Mouse (Mus musculus) kidney, embryonic 16.5 days (tissue): Measurements from ENCODE around the gene Ly6g6f. TPM values are rescaled to one million over a fixed set of nuclear protein-coding genes. Genes with fewer than 3 reads are reported as not detected.

Experiments used
- ATAC-seq: fragments of 200-750 bp; cut with Nextera tagmentation; 2 replicates; pipeline ENCODE4 v1.8.0; 2017; ENCODE audit warnings: moderate TSS enrichment; ENCODE audit not compliant: low FRiP score, low TSS enrichment
- H3K27ac ChIP-seq: fragments of 300-500 bp; sonication (generic); 2 replicates; pipeline ENCODE4 v1.5.1; 2014; ENCODE audit warnings: low read length
- H3K27me3 ChIP-seq: fragments of 300-500 bp; sonication (generic); 2 replicates; pipeline ENCODE4 v1.6.1; 2014; ENCODE audit warnings: low read length, control low read depth, mixed read lengths; ENCODE audit not compliant: insufficient read depth
- H3K36me3 ChIP-seq: fragments of 300-500 bp; sonication (generic); 2 replicates; pipeline ENCODE4 v1.6.1; 2014; ENCODE audit warnings: low read length, control low read depth, mixed read lengths; ENCODE audit not compliant: insufficient read depth
- H3K4me1 ChIP-seq: fragments of 300-500 bp; sonication (generic); 2 replicates; pipeline ENCODE4 v1.6.1; 2014; ENCODE audit warnings: low read length, control low read depth, mixed read lengths; ENCODE audit not compliant: insufficient read depth
- H3K4me2 ChIP-seq: fragments of 300-500 bp; sonication (generic); replicated peaks from 2 replicates; pipeline ENCODE4 v1.6.1; 2014; ENCODE audit warnings: low read depth, low read length
- H3K4me3 ChIP-seq: fragments of 300-500 bp; sonication (generic); 2 replicates; pipeline ENCODE4 v1.5.1; 2014; ENCODE audit warnings: mild to moderate bottlenecking, low read length
- H3K9ac ChIP-seq: fragments of 300-500 bp; sonication (generic); replicated peaks from 2 replicates; pipeline ENCODE4 v1.6.1; 2014; ENCODE audit warnings: low read length
- H3K9me3 ChIP-seq: fragments of 300-500 bp; sonication (generic); 2 replicates; pipeline ENCODE4 v1.6.1; 2016; ENCODE audit warnings: low read length, control low read depth
- WGBS: fragments of 180-500 bp; shearing (Covaris S2); extraction: QIAGEN DNeasy Blood & Tissue Kit; methylation state at CpG from one replicate; pipeline ENCODE4 v1.1.7; 2014; 5-methylcytosine and 5-hydroxymethylcytosine counted together
- polyA plus RNA-seq: library from polyadenylated mRNA; unstranded; fragments of >200 nt; fragmentation: Nextera tagmentation; extraction: Ambion mirVana; gene quantifications from 2 replicates; pipeline ENCODE4 v1.2.1, GENCODE M21; 2015

The Ly6g6f gene
- polyA plus RNA-seq, result 0.26 TPM in 1 of 2 replicates, not detected in the other

GRCm38 (mm10) chr17:35085208-35085865 lies at the start of gene Ly6g6f:
TSS of gene Ly6g6f (minus strand) at chr17:35085610.
- H3K27me3 ChIP-seq, result no peaks in the 10 kb centered on the region
- H3K4me1 ChIP-seq, result peaks cover 7% of the 10 kb centered on the region
- no peak for ATAC-seq
- no peak within 1 kb of the TSS for H3K4me2 ChIP-seq
- no peaks in the 10 kb centered on the region for H3K9me3 ChIP-seq
- H3K36me3 ChIP-seq, result no peaks in the 10 kb centered on the region
- 74% methylated on average over 7 of the region's 7 CpGs for WGBS
- H3K9ac ChIP-seq, result no peak within 1 kb of the TSS
- no peak within 1 kb of the TSS for H3K27ac ChIP-seq
- H3K4me3 ChIP-seq, result no peak within 1 kb of the TSS

- Histone ChIP-seq H3K27me3 (no peaks in the 10 kb centered on the region), H3K9ac (peak within 1 kb of the TSS; percentile 87), H3K9me3 (no peaks in the 10 kb centered on the region), H3K4me3 (peak within 1 kb of the TSS; percentile 89), H3K4me2 (peak within 1 kb of the TSS; percentile 89), H3K36me3 (peaks cover 12% of the 10 kb centered on the region), H3K4me1 (peaks cover 11% of the 10 kb centered on the region), H3K27ac (peak within 1 kb of the TSS; percentile 98)
- under 1% methylated on average over 66 of the region's 66 CpGs for WGBS
- ATAC-seq, result peak; percentile 92
These were observed 49.6 kb upstream of the Ly6g6f start, which contains the start of gene Bag6 for GRCm38 (mm10) chr17:35134801-35135590. TSS of gene Bag6 (plus strand) at chr17:35135178.

GRCm38 (mm10) chr17:35133517-35133916 lies 48.1 kb upstream of the Ly6g6f start:
- no peak overlapping the region for H3K27ac ChIP-seq
- peaks cover 2% of the 10 kb centered on the region; the same call in 1 of the 2 replicates for H3K36me3 ChIP-seq
- H3K4me2 ChIP-seq, result no peak overlapping the region
- WGBS, result 95% methylated on average over 7 of the region's 7 CpGs
- no peak overlapping the region for H3K4me3 ChIP-seq
- no peak overlapping the region for H3K9ac ChIP-seq
- H3K9me3 ChIP-seq, result no peaks in the 10 kb centered on the region
- no peaks in the 10 kb centered on the region for H3K27me3 ChIP-seq
- peaks cover 17% of the 10 kb centered on the region for H3K4me1 ChIP-seq
- no peak for ATAC-seq

GRCm38 (mm10) chr17:35132174-35132560 lies 46.8 kb upstream of the Ly6g6f start:
- no peak overlapping the region for H3K9ac ChIP-seq
- no peaks in the 10 kb centered on the region for H3K36me3 ChIP-seq
- no peak for ATAC-seq
- no peak overlapping the region for H3K4me3 ChIP-seq
- no peaks in the 10 kb centered on the region for H3K27me3 ChIP-seq
- peak overlapping the region; percentile 76; the same call in 1 of the 2 replicates for H3K27ac ChIP-seq
- H3K9me3 ChIP-seq, result no peaks in the 10 kb centered on the region
- peaks cover 27% of the 10 kb centered on the region for H3K4me1 ChIP-seq
- no peak overlapping the region for H3K4me2 ChIP-seq
- 52% methylated on average over 3 of the region's 3 CpGs for WGBS

GRCm38 (mm10) chr17:35131500-35132173 lies 46.2 kb upstream of the Ly6g6f start, which contains the start of gene Apom:
TSS of gene Apom (minus strand) at chr17:35132050.
- peak within 1 kb of the TSS; percentile 76 for H3K27ac ChIP-seq
- H3K4me2 ChIP-seq, result peak within 1 kb of the TSS; percentile 12; the same call in 1 of the 2 replicates
- H3K9ac ChIP-seq, result no peak within 1 kb of the TSS
- WGBS, result 61% methylated on average over 15 of the region's 15 CpGs
- no peak for ATAC-seq
- no peaks in the 10 kb centered on the region for H3K36me3 ChIP-seq
- H3K9me3 ChIP-seq, result no peaks in the 10 kb centered on the region
- H3K4me3 ChIP-seq, result no peak within 1 kb of the TSS
- H3K27me3 ChIP-seq, result no peaks in the 10 kb centered on the region
- H3K4me1 ChIP-seq, result peaks cover 27% of the 10 kb centered on the region

- Histone ChIP-seq H3K36me3 (no peaks in the 10 kb centered on the region), H3K9ac (no peak overlapping the region), H3K4me2 (peak overlapping the region; percentile 12; the same call in 1 of the 2 replicates), H3K9me3 (no peaks in the 10 kb centered on the region), H3K27me3 (no peaks in the 10 kb centered on the region), H3K4me3 (no peak overlapping the region), H3K4me1 (peaks cover 22% of the 10 kb centered on the region), H3K27ac (peak overlapping the region; percentile 76)
- no peak for ATAC-seq
- 89% methylated on average over 8 of the region's 8 CpGs for WGBS
These were observed 45.6 kb upstream of the Ly6g6f start for GRCm38 (mm10) chr17:35131038-35131437.

- ATAC-seq, result peak; percentile 24; the same call in 1 of the 2 replicates
- 39% methylated on average over 11 of the region's 11 CpGs for WGBS
These were observed 43.6 kb upstream of the Ly6g6f start for GRCm38 (mm10) chr17:35128996-35129395.

GRCm38 (mm10) chr17:35127017-35127416 lies 41.6 kb upstream of the Ly6g6f start:
- H3K27ac ChIP-seq, result peak overlapping the region; percentile 78; the same call in 1 of the 2 replicates
- H3K9ac ChIP-seq, result peak overlapping the region; percentile 76
- H3K27me3 ChIP-seq, result no peaks in the 10 kb centered on the region
- H3K4me3 ChIP-seq, result peak overlapping the region; percentile 60
- H3K36me3 ChIP-seq, result peaks cover 12% of the 10 kb centered on the region; the same call in 1 of the 2 replicates
- H3K9me3 ChIP-seq, result no peaks in the 10 kb centered on the region
- 54% methylated on average over 13 of the region's 13 CpGs for WGBS
- ATAC-seq, result no peak
- H3K4me1 ChIP-seq, result peaks cover 36% of the 10 kb centered on the region
- peak overlapping the region; percentile 70 for H3K4me2 ChIP-seq

More at GRCm38 (mm10) chr17:35128996-35129395, 43.6 kb upstream of the Ly6g6f start:
- no peak overlapping the region for H3K4me3 ChIP-seq
- H3K27ac ChIP-seq, result no peak overlapping the region
- no peaks in the 10 kb centered on the region for H3K27me3 ChIP-seq
- H3K9me3 ChIP-seq, result no peaks in the 10 kb centered on the region
- no peak overlapping the region for H3K9ac ChIP-seq
- H3K4me1 ChIP-seq, result peaks cover 32% of the 10 kb centered on the region
- no peak overlapping the region for H3K4me2 ChIP-seq
- H3K36me3 ChIP-seq, result peaks cover 6% of the 10 kb centered on the region; the same call in 1 of the 2 replicates

- Histone ChIP-seq H3K4me3 (peak within 1 kb of the TSS; percentile 60), H3K27ac (peak within 1 kb of the TSS; percentile 78), H3K36me3 (peaks cover 12% of the 10 kb centered on the region; the same call in 1 of the 2 replicates), H3K4me1 (peaks cover 36% of the 10 kb centered on the region), H3K4me2 (peak within 1 kb of the TSS; percentile 70), H3K27me3 (no peaks in the 10 kb centered on the region), H3K9ac (peak within 1 kb of the TSS; percentile 76), H3K9me3 (no peaks in the 10 kb centered on the region)
- ATAC-seq, result peak; percentile 60
- under 1% methylated on average over 36 of the region's 36 CpGs for WGBS
These were observed 40.8 kb upstream of the Ly6g6f start, which contains the start of gene D17H6S53E for GRCm38 (mm10) chr17:35126206-35126611. TSS of gene D17H6S53E (plus strand) at chr17:35126373.
